Mouse (Mus musculus) spleen, adult 2 months (tissue): ENCODE measurements around the gene Cluh.

ENCODE experiments used
- CTCF ChIP-seq: fragments of 200-500 bp; IDR thresholded peaks from 2 replicates; pipeline ENCODE4 v1.5.1; 2011; ENCODE audit warnings: mild to moderate bottlenecking, inconsistent platforms; ENCODE audit not compliant: insufficient read depth, insufficient read length, insufficient replicate concordance; ENCODE audit errors: extremely low read depth
- POLR2A ChIP-seq: fragments of 200-500 bp; IDR thresholded peaks from 2 replicates; pipeline ENCODE4 v1.6.1; 2011; ENCODE audit warnings: low read depth, low read length, inconsistent platforms

- TF ChIP-seq POLR2A (no peak), CTCF (no peak)
These were observed 33.7 kb upstream of the Cluh start for GRCm38 (mm10) chr11:74615571-74615970.
